Mouse (Mus musculus) liver, embryonic 14.5 days (tissue): ENCODE data around the gene Pklr. TPM values are rescaled to one million over a fixed set of nuclear protein-coding genes. Genes with fewer than 3 reads are reported as not detected.

Experiments used
- ATAC-seq: fragments of 200-750 bp; cut with Nextera tagmentation; 2 replicates; pipeline ENCODE4 v1.8.0; 2017; ENCODE audit warnings: moderate number of reproducible peaks, mild to moderate bottlenecking, moderate library complexity; ENCODE audit not compliant: insufficient read depth
- DNase-seq, 3 experiments: peaks; one replicate each; pipeline ENCODE4 v3.0.0-alpha.2; 2012 to 2013; ENCODE audit warnings: low read depth in 3 of 3, low spot score in 3 of 3
- H3K27ac ChIP-seq: fragments of 300-500 bp; sonication (generic); 2 replicates; pipeline ENCODE4 v1.5.1; 2014; ENCODE audit warnings: moderate library complexity, mild to moderate bottlenecking, control low read depth, inconsistent platforms
- H3K27me3 ChIP-seq: fragments of 300-500 bp; sonication (generic); 2 replicates; pipeline ENCODE4 v1.6.1; 2014; ENCODE audit warnings: mild to moderate bottlenecking, low read length, moderate library complexity; ENCODE audit not compliant: control insufficient read depth, insufficient read depth
- H3K36me3 ChIP-seq: fragments of 300-500 bp; sonication (generic); replicated peaks from 2 replicates; pipeline ENCODE4 v1.6.1; 2014; ENCODE audit warnings: low read depth; ENCODE audit not compliant: control insufficient read depth, insufficient read depth
- H3K4me1 ChIP-seq, 2 experiments: fragments of 200-500 bp in 1 of 2; fragments of 300-500 bp in 1 of 2; sonication (generic) in 1 of 2; replicated peaks; 2 replicates each; pipeline ENCODE4 v1.6.1; 2012 to 2014; ENCODE audit warnings: antibody characterized with exemption in 1 of 2, inconsistent platforms in 1 of 2, low read length in 1 of 2; ENCODE audit not compliant: control insufficient read depth in 2 of 2, insufficient read depth in 2 of 2
- H3K4me2 ChIP-seq: fragments of 300-500 bp; sonication (generic); 2 replicates; pipeline ENCODE4 v1.6.1; 2014; ENCODE audit warnings: low read depth, mild to moderate bottlenecking, control low read depth, moderate library complexity
- H3K4me3 ChIP-seq, 2 experiments: fragments of 200-500 bp in 1 of 2; fragments of 300-500 bp in 1 of 2; sonication (generic) in 1 of 2; 2 replicates each; pipeline ENCODE4 v1.5.1; 2012 to 2014; ENCODE audit warnings: low read depth in 2 of 2, low read length in 2 of 2, mild to moderate bottlenecking in 2 of 2, control low read depth in 1 of 2, inconsistent platforms in 1 of 2, moderate library complexity in 1 of 2; ENCODE audit not compliant: insufficient read depth in 1 of 2
- H3K9ac ChIP-seq: fragments of 300-500 bp; sonication (generic); replicated peaks from 2 replicates; pipeline ENCODE4 v1.6.1; 2014; ENCODE audit warnings: mild to moderate bottlenecking, control low read depth, moderate library complexity
- H3K9me3 ChIP-seq: fragments of 300-500 bp; sonication (generic); 2 replicates; pipeline ENCODE4 v1.6.1; 2016; ENCODE audit warnings: low read length, mixed read lengths; ENCODE audit not compliant: control insufficient read depth
- CTCF ChIP-seq: IDR thresholded peaks from 2 replicates; pipeline ENCODE4 v1.5.1; 2016; ENCODE audit warnings: antibody characterized with exemption, low read depth, control low read depth
- EP300 ChIP-seq: IDR thresholded peaks from 2 replicates; pipeline ENCODE4 v1.6.1; 2016; ENCODE audit warnings: antibody characterized with exemption, low read depth
- WGBS: fragments of 180-500 bp; shearing (Covaris S2); extraction: QIAGEN DNeasy Blood & Tissue Kit; methylation state at CpG from one replicate; pipeline ENCODE4 v1.1.7; 2014; ENCODE audit not compliant: insufficient replicate concordance; 5-methylcytosine and 5-hydroxymethylcytosine counted together
- polyA plus RNA-seq, 2 experiments: library from polyadenylated mRNA; depleted of rRNA in 1 of 2; stranded (reverse) in 1 of 2; unstranded in 1 of 2; fragments of >200 nt; fragmentation: Nextera tagmentation in 1 of 2; extraction: Ambion mirVana in 1 of 2; gene quantifications; 2 replicates each; pipeline versions ENCODE4 v1.2.1 to v1.2.3; 2012 to 2014

Pklr gene
- polyA plus RNA-seq, 2 experiments: 79.8 to 143 TPM

GRCm38 (mm10) chr3:89113058-89113457 lies 22.9 kb upstream of the Pklr start:
- peaks cover 23 to 29% of the 10 kb centered on the region in 2 experiments for H3K4me1 ChIP-seq
- no peak overlapping the region for H3K9ac ChIP-seq
- no peaks in the 10 kb centered on the region for H3K9me3 ChIP-seq
- no peak overlapping the region for H3K4me2 ChIP-seq
- H3K27ac ChIP-seq: no peak overlapping the region
- H3K4me3 ChIP-seq: no peak overlapping the region
- TF ChIP-seq CTCF: no peak
- TF ChIP-seq EP300: no peak
- 68% methylated on average over 4 of the region's 4 CpGs for WGBS
- no peaks in the 10 kb centered on the region for H3K36me3 ChIP-seq
- H3K27me3 ChIP-seq: no peaks in the 10 kb centered on the region
- ATAC-seq (no peak), DNase-seq (no peak)

- peak; percentile 69 to 76 (median 71) for DNase-seq
- Histone ChIP-seq H3K9ac (peak overlapping the region; percentile 27), H3K27ac (peak overlapping the region; percentile 53), H3K27me3 (no peaks in the 10 kb centered on the region), H3K4me1 (peaks cover 23 to 29% of the 10 kb centered on the region in 2 experiments), H3K9me3 (no peaks in the 10 kb centered on the region), H3K36me3 (no peaks in the 10 kb centered on the region), H3K4me2 (peak overlapping the region; percentile 50), H3K4me3 (no peak overlapping the region)
- no peak for TF ChIP-seq EP300
- peak; percentile 78 for TF ChIP-seq CTCF
- 0% methylated on average over 2 of the region's 2 CpGs for WGBS
- ATAC-seq: peak; percentile 86
These were observed 20.4 kb upstream of the Pklr start for GRCm38 (mm10) chr3:89115522-89115921.

- no peak for TF ChIP-seq CTCF
- TF ChIP-seq EP300: no peak
- Histone ChIP-seq H3K36me3 (no peaks in the 10 kb centered on the region), H3K4me1 (peaks cover 5 to 21% of the 10 kb centered on the region in 2 experiments), H3K9ac (no peak overlapping the region), H3K27me3 (no peaks in the 10 kb centered on the region), H3K4me3 (no peak overlapping the region), H3K27ac (no peak overlapping the region), H3K4me2 (no peak overlapping the region), H3K9me3 (no peaks in the 10 kb centered on the region)
- ATAC-seq (no peak), DNase-seq (no peak)
- WGBS: 49% methylated on average over 2 of the region's 2 CpGs
These were observed 12.6 kb upstream of the Pklr start for GRCm38 (mm10) chr3:89123313-89123712.

- H3K27ac ChIP-seq: no peak overlapping the region
- no peak for ATAC-seq
- WGBS: 58% methylated on average over 3 of the region's 3 CpGs
These were observed 11.7 kb upstream of the Pklr start for GRCm38 (mm10) chr3:89124241-89124640.

GRCm38 (mm10) chr3:89125981-89126380 lies 10.0 kb upstream of the Pklr start:
- TF ChIP-seq CTCF: no peak
- TF ChIP-seq EP300: no peak
- no peaks in the 10 kb centered on the region for H3K9me3 ChIP-seq
- no peak overlapping the region for H3K4me3 ChIP-seq
- H3K36me3 ChIP-seq: no peaks in the 10 kb centered on the region
- H3K27ac ChIP-seq: no peak overlapping the region
- ATAC-seq: no peak
- 79% methylated on average over 3 of the region's 3 CpGs for WGBS
- no peak overlapping the region for H3K9ac ChIP-seq
- peaks cover 15 to 31% of the 10 kb centered on the region in 2 experiments for H3K4me1 ChIP-seq
- no peaks in the 10 kb centered on the region for H3K27me3 ChIP-seq
- DNase-seq: no peak
- H3K4me2 ChIP-seq: no peak overlapping the region

More at GRCm38 (mm10) chr3:89124241-89124640, 11.7 kb upstream of the Pklr start:
- H3K9me3 ChIP-seq: no peaks in the 10 kb centered on the region
- no peak overlapping the region; the same call in 1 of the 2 replicates for H3K9ac ChIP-seq
- H3K4me2 ChIP-seq: no peak overlapping the region
- no peaks in the 10 kb centered on the region for H3K27me3 ChIP-seq
- no peaks in the 10 kb centered on the region for H3K36me3 ChIP-seq
- H3K4me3 ChIP-seq: no peak overlapping the region
- no peak for DNase-seq
- H3K4me1 ChIP-seq: peaks cover 14 to 31% of the 10 kb centered on the region in 2 experiments
- no peak for TF ChIP-seq EP300
- no peak for TF ChIP-seq CTCF
